Mouse (Mus musculus) heart, adult 9 months (tissue): Measurements from ENCODE around the gene Olfr1395.
A peak's percentile ranks its signal among the peaks of the same experiment; 100 is the strongest.
"Not testable (repeated sequence)": the region's sequence is repeated elsewhere in the genome, so short reads cannot be mapped to it uniquely, and the experiment has no call there.

Experiments
- DNase-seq, 2 experiments: peaks; one replicate each; pipeline ENCODE4 v3.0.0; 2022; ENCODE audit warnings: low spot score in 2 of 2

Olfr1395 gene

GRCm38 (mm10) chr11:49175345-49175744 is 33.3 kb downstream of the Olfr1395 start:
- no peak for DNase-seq

GRCm38 (mm10) chr11:49176047-49176779 is 34.1 kb downstream of the Olfr1395 start:
- not testable (repeated sequence) for DNase-seq

- no peak for DNase-seq
Measured at GRCm38 (mm10) chr11:49183172-49183571, 41.1 kb downstream of the Olfr1395 start.

GRCm38 (mm10) chr11:49186452-49186851 is 44.4 kb downstream of the Olfr1395 start:
- DNase-seq = no peak

GRCm38 (mm10) chr11:49186955-49187488 is 44.9 kb downstream of the Olfr1395 start, which contains the start of gene Btnl9:
Gene Btnl9, minus strand, starts transcription at chr11:49187159.
- DNase-seq = peak; percentile 31 to 35

GRCm38 (mm10) chr11:49187701-49188100 is 45.6 kb downstream of the Olfr1395 start:
- no peak for DNase-seq

- DNase-seq = peak; percentile 23 to 65
Measured at GRCm38 (mm10) chr11:49189737-49190136, 47.7 kb downstream of the Olfr1395 start.

GRCm38 (mm10) chr11:49191083-49191482 is 49.0 kb downstream of the Olfr1395 start:
- no peak for DNase-seq

- not testable (repeated sequence) for DNase-seq
Measured at GRCm38 (mm10) chr11:49194771-49195170, 52.7 kb downstream of the Olfr1395 start.

GRCm38 (mm10) chr11:49195819-49196322 is 53.8 kb downstream of the Olfr1395 start:
- DNase-seq = peak; percentile 28 to 46
